Mouse (Mus musculus): ENCODE measurements around the gene Lnpk.

The Lnpk gene

DNA sequence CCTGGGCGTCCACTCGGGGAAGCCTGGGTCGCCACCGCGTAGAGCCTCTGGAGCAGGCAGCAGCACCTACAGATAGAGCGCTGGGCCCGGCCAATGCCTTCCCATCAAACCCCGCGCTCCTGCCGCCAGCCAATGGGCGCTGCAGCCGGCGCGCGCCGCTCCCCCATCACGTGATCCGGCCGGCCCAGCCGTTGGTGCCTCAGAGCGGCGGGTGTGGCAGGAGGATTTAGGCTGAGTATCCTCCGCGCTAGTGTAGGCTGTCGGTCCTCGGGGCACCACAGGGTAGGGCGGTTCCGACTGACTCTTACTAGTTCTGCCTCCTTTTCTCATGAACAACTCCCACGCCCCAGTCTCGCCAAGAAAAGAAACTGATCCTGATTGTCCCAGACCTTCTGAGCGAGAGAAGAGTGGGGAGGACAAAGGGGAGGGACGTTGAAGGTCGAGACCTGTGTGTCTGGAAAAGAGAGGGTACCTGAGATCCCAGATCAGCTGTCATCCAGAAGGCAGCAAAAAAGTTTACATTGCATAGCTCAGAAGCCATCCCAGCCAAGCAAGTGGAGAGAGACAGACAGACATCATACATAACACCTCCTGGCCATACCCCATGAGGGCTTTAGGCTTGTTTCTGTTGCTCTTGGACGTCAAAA is at the start of gene Lnpk:
Gene Lnpk (minus strand): TSS at position 593 of the 647 bp plus-strand sequence.
- DNase-seq (ENCODE audit: low spot score): peak; percentile 90

GRCm38 (mm10) chr2:74620368-74620767 is 41.1 kb upstream of the Lnpk start:
- no peak for DNase-seq (ENCODE audit: low spot score)

- no peak for DNase-seq (ENCODE audit: low spot score)
These were observed 40.5 kb upstream of the Lnpk start for GRCm38 (mm10) chr2:74619676-74620246.

- DNase-seq (ENCODE audit: low spot score): no peak
These were observed 38.5 kb upstream of the Lnpk start for GRCm38 (mm10) chr2:74617706-74618105.

DNA sequence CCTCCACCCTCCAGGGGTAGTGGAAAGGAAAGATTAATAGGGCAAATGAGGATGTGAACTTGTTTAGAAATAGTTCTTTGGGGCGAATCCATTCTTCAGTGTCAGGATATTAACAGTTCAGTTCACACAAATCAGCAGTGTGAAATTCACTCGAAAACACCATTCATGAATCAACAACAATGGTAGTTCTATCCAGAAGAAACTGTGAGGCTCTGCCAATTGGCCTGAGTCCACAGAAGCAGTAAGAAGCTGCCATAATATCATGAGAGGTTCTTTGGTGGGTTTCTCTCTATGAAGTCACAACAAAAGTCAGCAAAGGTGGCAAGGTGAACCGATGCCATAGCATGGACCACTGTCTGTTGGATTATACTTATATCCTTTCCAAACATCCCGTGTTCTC is 32.2 kb upstream of the Lnpk start:
- no peak for DNase-seq (ENCODE audit: low spot score)

DNA sequence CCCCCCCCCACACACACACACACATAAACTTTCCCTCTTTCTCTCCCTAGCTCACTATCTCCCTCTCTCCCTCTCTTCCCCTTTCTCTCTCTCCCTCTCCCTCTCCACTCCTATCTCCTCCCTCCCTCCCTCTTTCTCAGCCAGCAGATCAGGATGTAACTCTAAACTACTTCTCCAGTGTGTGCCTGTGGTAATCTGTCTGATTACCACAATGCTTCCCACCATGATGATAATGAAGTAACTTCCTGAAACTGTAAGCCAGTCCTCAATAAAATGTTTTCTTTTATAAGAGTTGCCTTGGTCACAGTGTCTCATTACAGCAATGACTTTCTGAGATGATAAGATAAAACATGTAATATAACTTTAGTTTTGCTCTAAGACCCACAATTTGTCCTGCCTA is 30.1 kb upstream of the Lnpk start:
- no peak for DNase-seq (ENCODE audit: low spot score)

DNA sequence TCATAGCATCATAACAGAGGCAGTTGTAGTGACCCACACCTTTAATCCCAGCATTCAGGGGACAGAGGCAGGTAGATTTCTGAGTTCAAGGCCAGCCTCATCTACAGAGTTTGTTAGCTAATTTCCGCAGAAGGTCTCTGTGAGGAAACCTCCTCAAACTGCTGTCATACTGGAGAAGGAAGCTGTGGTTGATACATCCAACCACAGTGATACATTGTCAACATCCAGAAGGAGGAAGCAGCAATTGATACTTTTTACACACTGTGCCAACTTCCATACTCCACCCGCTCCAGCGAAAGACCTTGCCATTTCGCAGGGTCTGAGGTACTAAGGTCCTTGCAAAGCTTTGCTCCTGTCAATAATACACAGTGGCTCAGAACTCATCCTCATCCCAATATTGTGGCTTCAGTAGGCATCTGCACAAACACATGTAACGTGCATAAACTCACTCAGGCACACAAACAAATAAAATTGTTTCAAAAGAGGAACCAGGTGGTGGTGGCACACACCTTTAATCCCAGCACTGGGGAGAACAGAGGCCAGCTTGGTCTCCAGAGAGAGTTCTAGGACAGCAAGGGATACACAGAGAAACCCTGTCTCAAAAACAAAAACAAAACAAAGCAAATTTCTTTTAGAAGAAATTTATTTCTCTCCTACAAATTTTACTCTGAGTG is 27.0 kb upstream of the Lnpk start:
- no peak for DNase-seq (ENCODE audit: low spot score)

DNA sequence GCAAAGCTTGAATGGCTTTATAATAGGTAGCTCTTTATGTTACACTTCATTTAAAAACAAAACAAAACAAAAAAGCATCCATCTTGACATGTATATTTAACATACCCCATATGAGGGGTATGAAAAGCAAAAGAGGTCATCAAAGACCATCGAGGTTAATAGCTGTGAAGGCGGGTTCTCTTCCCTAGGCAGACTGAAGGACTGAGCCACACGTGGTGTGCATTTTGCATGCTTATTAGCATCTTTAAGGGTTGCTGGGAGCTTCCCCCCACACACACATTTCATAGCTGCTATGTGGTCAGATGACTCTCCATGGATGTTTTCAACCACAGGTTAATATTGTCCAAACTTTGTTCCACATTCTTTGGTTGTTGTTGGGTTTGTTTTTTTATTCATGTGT is 24.8 kb upstream of the Lnpk start:
- DNase-seq (ENCODE audit: low spot score): no peak

GRCm38 (mm10) chr2:74602483-74602882 is 23.2 kb upstream of the Lnpk start:
- DNase-seq (ENCODE audit: low spot score): no peak

GRCm38 (mm10) chr2:74597169-74597568 is 17.9 kb upstream of the Lnpk start:
- DNase-seq (ENCODE audit: low spot score): no peak

GRCm38 (mm10) chr2:74596094-74596493 is 16.9 kb upstream of the Lnpk start:
- DNase-seq (ENCODE audit: low spot score): no peak

DNA sequence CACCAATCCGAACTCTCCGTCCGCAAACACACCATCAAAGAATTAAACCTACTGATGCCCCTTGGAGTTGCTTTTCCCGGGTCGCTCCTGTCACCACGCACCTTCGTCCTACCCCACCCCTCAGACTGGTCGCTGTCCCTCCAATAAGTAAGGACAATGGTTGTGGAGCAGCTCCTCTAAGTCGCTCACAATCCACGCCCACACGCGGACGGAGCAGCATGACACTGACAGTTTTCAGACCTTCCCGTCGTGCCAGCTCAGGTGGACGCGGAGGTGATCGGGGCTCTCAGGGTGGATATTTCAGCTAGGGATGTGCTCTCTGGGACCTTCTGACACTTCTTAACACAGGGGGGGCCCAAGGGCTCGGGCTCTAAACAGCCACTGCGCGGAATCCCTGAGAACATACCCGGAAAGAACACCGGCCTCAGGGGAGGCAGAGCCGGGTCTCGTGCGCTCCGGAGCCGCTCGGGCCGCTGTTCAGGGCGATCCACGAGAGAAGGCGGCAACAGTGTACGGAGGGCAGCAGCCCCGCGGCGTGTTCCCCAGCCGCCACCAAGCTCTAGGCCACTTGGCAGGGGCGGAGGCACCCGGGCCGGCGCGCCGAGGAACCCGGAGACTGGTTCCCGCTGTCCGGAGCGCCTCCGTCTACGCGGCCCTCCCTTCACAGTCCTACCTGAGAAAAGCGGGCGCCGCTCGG is 941 bp downstream of the Lnpk start:
- peak; percentile 23 for DNase-seq (ENCODE audit: low spot score)

- no peak for DNase-seq (ENCODE audit: low spot score)
These were observed 8.8 kb downstream of the Lnpk start for GRCm38 (mm10) chr2:74570390-74570789.

GRCm38 (mm10) chr2:74559822-74560221 is 19.4 kb downstream of the Lnpk start:
- no peak for DNase-seq (ENCODE audit: low spot score)

- no peak for DNase-seq (ENCODE audit: low spot score)
These were observed 20.1 kb downstream of the Lnpk start for GRCm38 (mm10) chr2:74559092-74559491.

- no peak for DNase-seq (ENCODE audit: low spot score)
These were observed 21.8 kb downstream of the Lnpk start for GRCm38 (mm10) chr2:74557451-74557850.

DNA sequence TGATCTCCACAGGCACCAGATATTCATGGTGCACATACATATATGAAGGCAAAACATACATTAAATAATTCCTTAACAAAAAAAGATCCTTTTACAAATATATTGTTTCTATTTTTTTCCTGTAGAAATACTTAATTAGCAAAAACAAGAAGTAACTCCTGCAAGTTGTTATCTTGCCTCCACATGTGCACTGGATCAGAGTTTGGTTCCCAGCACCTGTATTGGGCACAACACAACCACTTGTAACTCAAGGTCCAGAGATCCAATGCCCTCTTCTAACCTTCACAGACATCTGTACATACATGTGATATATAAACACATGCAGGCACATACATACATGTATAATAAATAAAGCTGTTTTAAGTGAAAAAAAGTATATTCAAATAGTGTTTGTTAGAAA is 27.3 kb downstream of the Lnpk start:
- no peak for DNase-seq (ENCODE audit: low spot score)

- DNase-seq (ENCODE audit: low spot score): no peak
These were observed 30.9 kb downstream of the Lnpk start for GRCm38 (mm10) chr2:74548306-74548705.

GRCm38 (mm10) chr2:74508302-74508701 is 70.9 kb downstream of the Lnpk start:
- no peak for DNase-seq (ENCODE audit: low spot score)

DNA sequence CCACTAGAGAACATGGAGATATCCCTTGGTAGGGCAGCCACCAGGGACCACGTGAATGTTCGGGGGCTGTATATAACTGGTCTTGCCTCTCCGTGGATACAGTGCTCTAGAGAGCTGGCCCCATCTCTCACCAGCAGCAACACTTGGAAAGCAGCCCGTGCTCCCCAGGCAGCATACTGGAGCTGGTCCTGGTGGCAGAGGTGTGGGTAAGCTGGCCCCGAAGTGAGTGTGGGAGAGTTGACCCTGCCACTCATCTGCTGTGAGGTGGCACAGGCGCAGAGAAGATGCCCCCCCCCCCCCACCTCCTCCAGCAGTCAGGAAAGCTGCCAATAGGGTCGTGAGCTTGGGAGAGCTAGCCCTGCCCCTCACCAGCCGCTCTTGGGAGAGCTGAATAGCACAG is 72.8 kb downstream of the Lnpk start:
- no peak for DNase-seq (ENCODE audit: low spot score)

DNA sequence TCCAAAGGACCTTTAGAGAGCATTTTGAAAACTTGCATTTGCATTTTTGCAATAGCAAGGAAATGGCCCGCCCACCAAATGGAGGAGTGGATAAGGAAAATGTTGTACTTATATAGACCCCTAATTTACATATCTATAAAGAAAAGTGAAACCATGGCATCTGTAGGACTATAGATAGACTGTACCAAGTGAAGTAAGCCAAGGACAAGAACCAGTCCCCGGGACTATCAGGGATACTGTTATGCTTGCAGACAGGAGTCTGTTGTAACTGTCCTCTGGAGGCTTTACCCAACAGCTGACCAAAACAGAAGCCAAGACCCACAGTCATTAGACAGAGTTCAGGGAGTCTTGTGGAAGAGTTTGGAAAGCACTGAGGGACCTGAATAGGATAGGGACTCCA is 78.9 kb downstream of the Lnpk start:
- no peak for DNase-seq (ENCODE audit: low spot score)

DNA sequence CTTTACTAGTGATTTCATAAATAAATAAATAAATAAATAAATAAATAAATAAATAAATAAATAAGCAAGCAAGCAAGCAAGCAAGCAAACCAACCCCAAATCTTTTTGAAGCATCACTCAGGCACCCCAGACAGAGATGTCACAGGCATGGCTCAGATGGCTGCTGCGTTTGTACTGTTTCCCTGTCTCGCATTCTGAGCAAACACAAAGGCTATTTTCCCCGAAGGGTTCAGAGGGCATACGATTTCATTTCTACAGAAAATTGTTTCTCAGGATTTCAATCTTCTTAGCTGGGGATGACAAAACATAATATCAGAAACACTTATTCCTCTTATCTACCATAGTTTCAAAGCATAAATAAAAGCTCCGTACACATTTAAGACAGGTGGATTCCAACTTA is 81.4 kb downstream of the Lnpk start:
- DNase-seq (ENCODE audit: low spot score): no peak

- DNase-seq (ENCODE audit: low spot score): no peak
These were observed 87.8 kb downstream of the Lnpk start for GRCm38 (mm10) chr2:74491426-74491825.
